Mouse (Mus musculus): ENCODE measurements at regions not wholly inside any gene's neighbourhood (a gene's known extent, or its start where the extent isn't known, plus 50 kb on each side); places are given as distances from the start of the nearest gene placed in this dataset.

DNA sequence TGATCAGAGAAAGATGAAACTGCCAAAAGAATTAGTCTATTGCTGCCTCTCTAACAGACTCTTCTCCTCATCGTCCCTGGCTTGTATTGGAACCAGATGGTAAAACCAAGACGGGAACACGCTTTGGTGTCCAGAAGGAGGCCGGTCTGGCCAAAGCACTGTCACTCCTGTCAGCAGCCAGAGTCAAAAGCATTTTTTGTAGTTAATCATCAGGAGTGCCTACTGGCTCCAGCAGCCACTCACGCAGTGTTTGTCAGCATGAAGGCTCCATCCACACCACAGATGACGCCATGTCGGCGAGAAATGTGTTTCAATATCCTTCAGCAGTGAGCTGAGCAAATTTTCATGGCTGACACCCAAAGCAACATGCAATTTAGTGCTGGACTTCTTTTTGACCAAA is 162.1 kb upstream of the G2e3 start:
- no peak for TF ChIP-seq POLR2A (IDR thresholded peaks at IDR 0.05; ENCODE audit: low read depth, low read length)
- TF ChIP-seq CTCF (IDR thresholded peaks at IDR 0.05; ENCODE audit: extremely low read depth, insufficient read depth, insufficient read length, insufficient replicate concordance): no peak

Measured in spleen, adult 2 months (tissue).